Mouse (Mus musculus): ENCODE measurements around the gene Rtn4rl2. TPM values are rescaled to one million over a fixed set of nuclear protein-coding genes. Genes with fewer than 3 reads are reported as not detected.
A peak's percentile ranks its signal among the peaks of the same experiment; 100 is the strongest.

The Rtn4rl2 gene
- polyA plus RNA-seq, 1 experiment from 2014 or later, result 5.2 TPM

- WGBS, result 5% methylated on average over 11 of the region's 11 CpGs
- peak overlapping the region; percentile 23 for H3K4me3 ChIP-seq
- peaks cover 32% of the 10 kb centered on the region for H3K4me1 ChIP-seq
- ATAC-seq (ENCODE audit: insufficient number of reproducible peaks, insufficient read depth, low FRiP score, low TSS enrichment), result no peak
- peak overlapping the region; percentile 43 for H3K4me2 ChIP-seq (replicated peaks)
- H3K27ac ChIP-seq, result no peak overlapping the region
- H3K36me3 ChIP-seq, result no peaks in the 10 kb centered on the region
- no peaks in the 10 kb centered on the region for H3K9me3 ChIP-seq
- peaks cover 90% of the 10 kb centered on the region for H3K27me3 ChIP-seq
- H3K9ac ChIP-seq, result no peak overlapping the region
Observed at GRCm38 (mm10) chr2:84883530-84883929, 3.0 kb downstream of the Rtn4rl2 start.

GRCm38 (mm10) chr2:84883084-84883483, 3.4 kb downstream of the Rtn4rl2 start:
- no peak for ATAC-seq (ENCODE audit: insufficient number of reproducible peaks, insufficient read depth, low FRiP score, low TSS enrichment)
- H3K9me3 ChIP-seq, result no peaks in the 10 kb centered on the region
- no peaks in the 10 kb centered on the region for H3K36me3 ChIP-seq
- no peak overlapping the region; the same call in 1 of the 2 replicates for H3K9ac ChIP-seq
- 5% methylated on average over 6 of the region's 6 CpGs for WGBS
- H3K4me1 ChIP-seq, result peaks cover 32% of the 10 kb centered on the region
- no peak overlapping the region for H3K27ac ChIP-seq
- peak overlapping the region; percentile 23 for H3K4me3 ChIP-seq
- H3K27me3 ChIP-seq, result peaks cover 85% of the 10 kb centered on the region
- H3K4me2 ChIP-seq (replicated peaks), result peak overlapping the region; percentile 43

GRCm38 (mm10) chr2:84882606-84883005, 3.9 kb downstream of the Rtn4rl2 start:
- Histone ChIP-seq H3K36me3 (no peaks in the 10 kb centered on the region), H3K27me3 (peaks cover 81% of the 10 kb centered on the region), H3K4me2 (replicated peaks) (peak overlapping the region; percentile 43), H3K9ac (no peak overlapping the region; the same call in 1 of the 2 replicates), H3K27ac (no peak overlapping the region), H3K4me3 (peak overlapping the region; percentile 23; the same call in 1 of the 2 replicates), H3K4me1 (peaks cover 27% of the 10 kb centered on the region), H3K9me3 (no peaks in the 10 kb centered on the region)
- no peak for ATAC-seq (ENCODE audit: insufficient number of reproducible peaks, insufficient read depth, low FRiP score, low TSS enrichment)
- WGBS, result 7% methylated on average over 23 of the region's 23 CpGs

GRCm38 (mm10) chr2:84880590-84880989, 5.9 kb downstream of the Rtn4rl2 start:
- no peak overlapping the region for H3K27ac ChIP-seq
- H3K27me3 ChIP-seq, result peaks cover 69% of the 10 kb centered on the region
- WGBS, result 78% methylated on average over 5 of the region's 8 CpGs
- no peak overlapping the region for H3K4me2 ChIP-seq (replicated peaks)
- peaks cover 19% of the 10 kb centered on the region for H3K4me1 ChIP-seq
- H3K36me3 ChIP-seq, result no peaks in the 10 kb centered on the region
- H3K9me3 ChIP-seq, result no peaks in the 10 kb centered on the region
- no peak overlapping the region for H3K4me3 ChIP-seq
- no peak for ATAC-seq (ENCODE audit: insufficient number of reproducible peaks, insufficient read depth, low FRiP score, low TSS enrichment)
- no peak overlapping the region for H3K9ac ChIP-seq

GRCm38 (mm10) chr2:84875842-84876241, 10.7 kb downstream of the Rtn4rl2 start:
- WGBS, result 51% methylated on average over 6 of the region's 6 CpGs
- ATAC-seq (ENCODE audit: insufficient number of reproducible peaks, insufficient read depth, low FRiP score, low TSS enrichment), result no peak
- Histone ChIP-seq H3K9ac (no peak overlapping the region), H3K36me3 (no peaks in the 10 kb centered on the region), H3K27me3 (peaks cover 68% of the 10 kb centered on the region), H3K9me3 (no peaks in the 10 kb centered on the region), H3K4me1 (peaks cover 10% of the 10 kb centered on the region), H3K4me2 (replicated peaks) (no peak overlapping the region), H3K27ac (no peak overlapping the region), H3K4me3 (no peak overlapping the region)

GRCm38 (mm10) chr2:84872105-84872716, 14.3 kb downstream of the Rtn4rl2 start:
- under 1% methylated on average over 77 of the region's 78 CpGs for whole genome bisulfite sequencing
- no peaks in the 10 kb centered on the region for H3K9me3 ChIP-seq
- peak; percentile 22; the same call in 1 of the 2 replicates for ATAC-seq (ENCODE audit: insufficient number of reproducible peaks, insufficient read depth, low FRiP score, low TSS enrichment)
- H3K27ac ChIP-seq, result no peak overlapping the region
- H3K36me3 ChIP-seq, result no peaks in the 10 kb centered on the region
- H3K4me1 ChIP-seq, result peaks cover 10% of the 10 kb centered on the region
- H3K27me3 ChIP-seq, result peaks cover 87% of the 10 kb centered on the region
- peak overlapping the region; percentile 39 for H3K9ac ChIP-seq
- H3K4me3 ChIP-seq, result peak overlapping the region; percentile 41
- peak overlapping the region; percentile 68 for H3K4me2 ChIP-seq (replicated peaks)

GRCm38 (mm10) chr2:84870623-84871160, 15.8 kb downstream of the Rtn4rl2 start:
- Histone ChIP-seq H3K4me1 (peaks cover 15% of the 10 kb centered on the region), H3K9ac (no peak overlapping the region), H3K4me2 (replicated peaks) (no peak overlapping the region), H3K36me3 (no peaks in the 10 kb centered on the region), H3K9me3 (no peaks in the 10 kb centered on the region), H3K27me3 (peaks cover 94% of the 10 kb centered on the region), H3K4me3 (no peak overlapping the region), H3K27ac (no peak overlapping the region)
- no peak for ATAC-seq (ENCODE audit: insufficient number of reproducible peaks, insufficient read depth, low FRiP score, low TSS enrichment)
- WGBS, result 63% methylated on average over 4 of the region's 4 CpGs

GRCm38 (mm10) chr2:84868977-84869376, 17.5 kb downstream of the Rtn4rl2 start:
- H3K4me3 ChIP-seq, result no peak overlapping the region
- no peaks in the 10 kb centered on the region for H3K9me3 ChIP-seq
- peaks cover 15% of the 10 kb centered on the region for H3K4me1 ChIP-seq
- no peak overlapping the region for H3K27ac ChIP-seq
- H3K4me2 ChIP-seq (replicated peaks), result no peak overlapping the region
- no peak for ATAC-seq (ENCODE audit: insufficient number of reproducible peaks, insufficient read depth, low FRiP score, low TSS enrichment)
- peaks cover 81% of the 10 kb centered on the region for H3K27me3 ChIP-seq
- H3K9ac ChIP-seq, result no peak overlapping the region
- H3K36me3 ChIP-seq, result no peaks in the 10 kb centered on the region
- 68% methylated on average over 2 of the region's 2 CpGs for WGBS

GRCm38 (mm10) chr2:84868521-84868943, 18.0 kb downstream of the Rtn4rl2 start:
- no peak for ATAC-seq (ENCODE audit: insufficient number of reproducible peaks, insufficient read depth, low FRiP score, low TSS enrichment)
- H3K9me3 ChIP-seq, result no peaks in the 10 kb centered on the region
- no peaks in the 10 kb centered on the region for H3K36me3 ChIP-seq
- H3K27me3 ChIP-seq, result peaks cover 77% of the 10 kb centered on the region
- no peak overlapping the region for H3K27ac ChIP-seq
- no peak overlapping the region for H3K9ac ChIP-seq
- no peak overlapping the region for H3K4me3 ChIP-seq
- WGBS, result 5% methylated on average over 5 of the region's 5 CpGs
- no peak overlapping the region for H3K4me2 ChIP-seq (replicated peaks)
- peaks cover 15% of the 10 kb centered on the region for H3K4me1 ChIP-seq

- H3K36me3 ChIP-seq, result peaks cover 21% of the 10 kb centered on the region
- peak; percentile 20; the same call in 1 of the 2 replicates for ATAC-seq (ENCODE audit: insufficient number of reproducible peaks, insufficient read depth, low FRiP score, low TSS enrichment)
- no peaks in the 10 kb centered on the region for H3K9me3 ChIP-seq
- H3K4me2 ChIP-seq (replicated peaks), result peak overlapping the region; percentile 75
- no peak overlapping the region for H3K27ac ChIP-seq
- peak overlapping the region; percentile 44 for H3K9ac ChIP-seq
- H3K27me3 ChIP-seq, result peaks cover 51% of the 10 kb centered on the region
- 1% methylated on average over 46 of the region's 47 CpGs for WGBS
- H3K4me1 ChIP-seq, result 0 out of 2 replicates have a peak, but pooled peaks cover 4% of the 10 kb centered on the region
- H3K4me3 ChIP-seq, result peak overlapping the region; percentile 36
Observed at GRCm38 (mm10) chr2:84865616-84866571, 20.6 kb downstream of the Rtn4rl2 start.

GRCm38 (mm10) chr2:84862231-84862630, 24.3 kb downstream of the Rtn4rl2 start:
- H3K36me3 ChIP-seq, result peaks cover 43% of the 10 kb centered on the region
- 76% methylated on average over 3 of the region's 3 CpGs for WGBS

More at GRCm38 (mm10) chr2:84862231-84862630, 24.3 kb downstream of the Rtn4rl2 start:
- 0 out of 2 replicates have a peak, but pooled peaks cover 4% of the 10 kb centered on the region for H3K4me1 ChIP-seq
- no peak for ATAC-seq (ENCODE audit: insufficient number of reproducible peaks, insufficient read depth, low FRiP score, low TSS enrichment)
- no peak overlapping the region for H3K4me3 ChIP-seq
- no peak overlapping the region for H3K27ac ChIP-seq
- H3K9me3 ChIP-seq, result no peaks in the 10 kb centered on the region
- peaks cover 16% of the 10 kb centered on the region for H3K27me3 ChIP-seq
- no peak overlapping the region for H3K4me2 ChIP-seq (replicated peaks)
- no peak overlapping the region for H3K9ac ChIP-seq

Data from embryonic facial prominence, embryonic 12.5 days (tissue).